Mouse (Mus musculus): ENCODE measurements around the gene Gpr35. TPM values are rescaled to one million over a fixed set of nuclear protein-coding genes. Genes with fewer than 3 reads are reported as not detected.

The Gpr35 gene
- 0.08 and 0.20 TPM in 2 replicates for polyA plus RNA-seq (2016; fragmentation: Nextera tagmentation; extraction: Ambion mirVana)

DNA sequence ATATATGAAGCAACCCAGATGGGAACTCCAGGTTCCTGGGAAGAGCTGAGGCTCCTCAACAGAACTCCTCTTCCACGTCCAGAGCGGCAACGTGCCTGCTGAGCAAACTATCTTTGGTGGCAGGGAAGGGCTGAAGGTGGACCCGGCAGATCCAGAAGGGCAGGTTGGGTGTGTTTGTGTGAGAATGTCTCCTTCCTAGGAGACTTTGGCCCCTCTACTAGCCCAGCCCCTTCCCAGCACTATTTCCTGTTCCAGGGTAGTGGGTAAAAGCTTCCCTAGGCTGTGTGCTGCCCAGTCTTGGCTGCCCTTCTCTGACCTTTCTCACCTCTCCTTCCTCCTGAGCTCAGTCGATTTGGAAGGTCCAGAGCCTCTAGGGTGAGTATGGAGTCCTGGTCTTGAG, at the start of gene Gpr35:
Gene Gpr35 (plus strand): TSS at position 259 of the 400 bp plus-strand sequence.
- WGBS, result 74% methylated on average over 5 of the region's 5 CpGs
- no peak within 1 kb of the TSS for H3K27ac ChIP-seq

DNA sequence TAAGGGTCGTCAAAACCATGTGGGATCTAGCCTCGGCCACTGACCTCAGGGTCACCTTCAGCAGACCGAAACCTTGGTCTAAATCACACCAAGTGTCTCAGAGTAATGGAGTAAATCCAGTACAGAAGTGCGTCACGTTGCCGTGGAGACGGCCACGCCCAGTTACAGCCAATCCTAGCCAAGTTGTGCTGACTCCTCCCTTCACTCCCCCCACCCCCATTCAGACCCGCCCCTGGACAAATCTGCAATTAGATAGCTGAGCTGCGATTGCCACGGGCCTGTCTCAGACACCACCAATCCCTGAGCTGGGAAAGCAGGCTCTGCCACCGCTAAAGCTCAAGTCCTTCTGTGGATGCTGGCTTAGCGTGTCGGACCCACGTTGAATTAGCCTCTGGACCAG, 47.9 kb upstream of the Gpr35 start, which contains the start of gene Ankmy1:
Gene Ankmy1 (minus strand): TSS at position 121 of the 400 bp plus-strand sequence.
- no peaks in the 10 kb centered on the region for H3K9me3 ChIP-seq
- no peaks in the 10 kb centered on the region for H3K36me3 ChIP-seq
- H3K4me2 ChIP-seq, result peak within 1 kb of the TSS; percentile 55
- WGBS, result 1% methylated on average over 15 of the region's 15 CpGs
- peak within 1 kb of the TSS; percentile 31 for H3K4me3 ChIP-seq (replicated peaks)
- no peak within 1 kb of the TSS for H3K27ac ChIP-seq
- peaks cover 10% of the 10 kb centered on the region; the same call in 1 of the 2 replicates for H3K27me3 ChIP-seq
- ATAC-seq (ENCODE audit: insufficient number of reproducible peaks, insufficient read depth, low FRiP score, low TSS enrichment, low read depth), result peak; percentile 34
- no peak within 1 kb of the TSS for H3K9ac ChIP-seq (replicated peaks)
- peaks cover 15% of the 10 kb centered on the region for H3K4me1 ChIP-seq (replicated peaks)

More for the DNA sequence above, at the start of gene Gpr35:
- H3K9me3 ChIP-seq, result no peaks in the 10 kb centered on the region
- no peak within 1 kb of the TSS for H3K9ac ChIP-seq (replicated peaks)
- H3K4me2 ChIP-seq, result no peak within 1 kb of the TSS
- ATAC-seq (ENCODE audit: insufficient number of reproducible peaks, insufficient read depth, low FRiP score, low TSS enrichment, low read depth), result no peak
- no peak within 1 kb of the TSS for H3K4me3 ChIP-seq (replicated peaks)
- no peaks in the 10 kb centered on the region for H3K27me3 ChIP-seq
- H3K4me1 ChIP-seq (replicated peaks), result no peaks in the 10 kb centered on the region
- H3K36me3 ChIP-seq, result peaks cover 42% of the 10 kb centered on the region

DNA sequence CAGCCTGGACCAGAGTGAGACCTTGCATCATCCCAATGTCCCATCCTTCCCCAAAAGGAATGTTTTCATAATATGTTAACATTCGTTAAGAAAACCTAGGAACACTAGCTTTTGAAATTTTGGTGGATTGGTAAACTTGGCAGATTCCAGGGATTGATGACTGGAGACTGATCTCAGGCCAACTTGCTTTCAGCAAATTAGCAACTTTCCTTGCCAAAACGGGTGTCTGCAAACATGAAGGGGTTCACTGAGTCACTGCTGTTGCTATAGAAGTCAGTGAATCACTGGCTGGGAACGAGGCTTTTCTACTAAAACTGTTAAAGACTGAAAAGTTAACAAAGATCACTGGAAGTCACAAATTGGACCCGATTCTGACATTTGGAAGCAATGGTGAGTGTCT, 47.0 kb upstream of the Gpr35 start:
- Histone ChIP-seq H3K9ac (replicated peaks) (no peak overlapping the region), H3K9me3 (no peaks in the 10 kb centered on the region), H3K4me2 (no peak overlapping the region), H3K36me3 (no peaks in the 10 kb centered on the region), H3K27me3 (peaks cover 10% of the 10 kb centered on the region; the same call in 1 of the 2 replicates), H3K4me1 (replicated peaks) (peaks cover 19% of the 10 kb centered on the region), H3K27ac (no peak overlapping the region), H3K4me3 (replicated peaks) (no peak overlapping the region)
- ATAC-seq (ENCODE audit: insufficient number of reproducible peaks, insufficient read depth, low FRiP score, low TSS enrichment, low read depth), result no peak
- WGBS, result 73% methylated on average over 4 of the region's 4 CpGs

- no peak for ATAC-seq (ENCODE audit: insufficient number of reproducible peaks, insufficient read depth, low FRiP score, low TSS enrichment, low read depth)
- Histone ChIP-seq H3K4me3 (replicated peaks) (no peak overlapping the region), H3K36me3 (no peaks in the 10 kb centered on the region), H3K27me3 (peaks cover 5% of the 10 kb centered on the region; the same call in 1 of the 2 replicates), H3K4me2 (no peak overlapping the region), H3K9ac (replicated peaks) (no peak overlapping the region), H3K27ac (no peak overlapping the region), H3K4me1 (replicated peaks) (peaks cover 29% of the 10 kb centered on the region), H3K9me3 (no peaks in the 10 kb centered on the region)
- 90% methylated on average over 2 of the region's 2 CpGs for WGBS
These were observed 44.9 kb upstream of the Gpr35 start for GRCm38 (mm10) chr1:92905703-92906310.

DNA sequence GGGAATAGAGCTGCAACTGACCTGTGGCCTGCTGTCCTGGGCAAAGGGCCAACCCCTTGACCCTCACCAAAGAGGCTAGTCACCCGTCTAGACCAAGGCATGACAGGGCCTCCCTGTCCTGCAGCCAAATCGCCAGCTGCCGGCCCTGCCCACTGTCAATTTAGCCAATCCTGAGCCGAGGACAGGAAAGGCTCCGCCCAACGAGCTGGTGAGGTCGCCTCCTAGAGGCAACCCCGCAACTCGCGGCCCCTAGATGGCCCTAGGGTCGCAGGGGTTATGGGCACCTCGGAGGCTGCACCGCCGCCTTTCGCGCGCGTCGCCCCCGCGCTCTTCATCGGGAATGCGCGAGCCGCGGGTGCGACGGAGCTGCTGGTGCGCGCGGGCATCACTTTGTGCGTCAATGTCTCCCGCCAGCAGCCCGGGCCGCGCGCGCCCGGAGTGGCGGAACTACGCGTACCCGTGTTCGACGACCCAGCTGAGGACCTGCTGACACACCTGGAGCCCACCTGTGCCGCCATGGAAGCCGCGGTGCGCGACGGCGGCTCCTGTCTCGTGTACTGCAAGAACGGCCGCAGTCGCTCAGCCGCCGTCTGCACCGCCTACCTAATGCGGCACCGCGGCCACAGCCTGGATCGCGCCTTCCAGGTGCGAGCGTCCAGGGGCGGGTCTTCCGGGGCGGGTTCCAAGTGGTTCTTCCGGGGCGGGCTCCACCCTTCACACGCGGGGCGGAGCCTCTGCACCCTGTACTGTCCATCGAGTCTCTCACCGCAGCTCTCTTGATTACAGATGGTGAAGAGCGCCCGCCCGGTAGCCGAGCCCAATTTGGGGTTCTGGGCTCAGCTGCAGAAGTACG, 43.7 kb upstream of the Gpr35 start, which contains the start of gene Dusp28:
Gene Dusp28 (plus strand): TSS at position 203 of the 853 bp plus-strand sequence.
- Histone ChIP-seq H3K36me3 (no peaks in the 10 kb centered on the region), H3K9me3 (no peaks in the 10 kb centered on the region), H3K27me3 (peaks cover 2% of the 10 kb centered on the region; the same call in 1 of the 2 replicates), H3K27ac (peak within 1 kb of the TSS; percentile 92), H3K9ac (replicated peaks) (peak within 1 kb of the TSS; percentile 72), H3K4me1 (replicated peaks) (peaks cover 38% of the 10 kb centered on the region), H3K4me2 (peak within 1 kb of the TSS; percentile 73), H3K4me3 (replicated peaks) (peak within 1 kb of the TSS; percentile 76)
- peak; percentile 84 for ATAC-seq (ENCODE audit: insufficient number of reproducible peaks, insufficient read depth, low FRiP score, low TSS enrichment, low read depth)
- under 1% methylated on average over 81 of the region's 81 CpGs for WGBS

GRCm38 (mm10) chr1:92907632-92908360, 42.9 kb upstream of the Gpr35 start:
- H3K36me3 ChIP-seq, result no peaks in the 10 kb centered on the region
- H3K27ac ChIP-seq, result peak overlapping the region; percentile 92; the same call in 1 of the 2 replicates
- no peaks in the 10 kb centered on the region for H3K9me3 ChIP-seq
- WGBS, result 48% methylated on average over 20 of the region's 20 CpGs
- H3K9ac ChIP-seq (replicated peaks), result peak overlapping the region; percentile 72
- peak overlapping the region; percentile 76 for H3K4me3 ChIP-seq (replicated peaks)
- no peaks in the 10 kb centered on the region for H3K27me3 ChIP-seq
- peaks cover 41% of the 10 kb centered on the region for H3K4me1 ChIP-seq (replicated peaks)
- H3K4me2 ChIP-seq, result peak overlapping the region; percentile 73
- no peak for ATAC-seq (ENCODE audit: insufficient number of reproducible peaks, insufficient read depth, low FRiP score, low TSS enrichment, low read depth)

- Histone ChIP-seq H3K4me3 (replicated peaks) (no peak overlapping the region), H3K27ac (no peak overlapping the region), H3K4me2 (no peak overlapping the region), H3K9ac (replicated peaks) (no peak overlapping the region), H3K36me3 (no peaks in the 10 kb centered on the region), H3K27me3 (no peaks in the 10 kb centered on the region), H3K9me3 (no peaks in the 10 kb centered on the region), H3K4me1 (replicated peaks) (peaks cover 41% of the 10 kb centered on the region)
- 90% methylated on average over 3 of the region's 3 CpGs for WGBS
- no peak for ATAC-seq (ENCODE audit: insufficient number of reproducible peaks, insufficient read depth, low FRiP score, low TSS enrichment, low read depth)
These were observed 42.0 kb upstream of the Gpr35 start for GRCm38 (mm10) chr1:92908664-92909063.

GRCm38 (mm10) chr1:92909068-92909467, 41.6 kb upstream of the Gpr35 start:
- Histone ChIP-seq H3K4me3 (replicated peaks) (no peak overlapping the region), H3K4me2 (no peak overlapping the region), H3K27me3 (no peaks in the 10 kb centered on the region), H3K27ac (no peak overlapping the region), H3K9ac (replicated peaks) (no peak overlapping the region), H3K4me1 (replicated peaks) (peaks cover 41% of the 10 kb centered on the region), H3K36me3 (peaks cover 3% of the 10 kb centered on the region; the same call in 1 of the 2 replicates), H3K9me3 (no peaks in the 10 kb centered on the region)
- WGBS, result 67% methylated on average over 4 of the region's 4 CpGs
- ATAC-seq (ENCODE audit: insufficient number of reproducible peaks, insufficient read depth, low FRiP score, low TSS enrichment, low read depth), result no peak

DNA sequence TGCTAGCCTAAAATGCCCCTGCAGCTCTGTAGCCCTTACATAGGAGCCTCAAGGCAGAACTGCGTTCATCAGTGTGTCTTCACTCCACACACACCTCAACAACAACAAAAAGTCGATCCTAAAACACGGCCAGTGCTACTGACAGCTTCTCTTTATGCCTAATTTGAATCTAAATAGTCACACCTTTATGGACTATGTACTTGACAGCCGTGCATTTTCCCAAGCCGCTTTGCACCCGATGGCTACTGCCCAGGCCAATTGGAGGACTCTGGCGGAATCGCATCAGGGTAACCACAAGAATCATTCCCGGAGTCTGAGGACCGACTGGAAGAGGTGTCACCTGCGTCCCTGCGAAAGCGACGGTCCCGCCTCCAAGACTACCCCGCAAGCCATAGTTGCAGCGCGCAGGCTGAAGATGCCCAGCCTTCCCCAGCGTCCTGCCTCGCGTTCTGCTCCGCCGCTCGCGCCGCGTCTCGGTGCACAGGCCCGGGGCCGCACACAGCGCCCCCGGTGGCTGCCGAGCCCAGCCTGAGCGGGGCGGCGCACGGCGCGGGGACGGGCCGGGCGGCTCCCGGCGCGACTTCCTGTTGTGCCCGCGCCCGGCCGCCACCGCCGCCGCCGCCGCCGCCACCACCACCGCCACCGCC, 40.3 kb upstream of the Gpr35 start, which contains the start of gene Rnpepl1:
Gene Rnpepl1 (plus strand): TSS at position 545 of the 647 bp plus-strand sequence.
- peaks cover 15% of the 10 kb centered on the region for H3K36me3 ChIP-seq
- H3K27ac ChIP-seq, result peak within 1 kb of the TSS; percentile 87
- peak; percentile 44 for ATAC-seq (ENCODE audit: insufficient number of reproducible peaks, insufficient read depth, low FRiP score, low TSS enrichment, low read depth)
- H3K9ac ChIP-seq (replicated peaks), result peak within 1 kb of the TSS; percentile 88
- peak within 1 kb of the TSS; percentile 93 for H3K4me2 ChIP-seq
- WGBS, result under 1% methylated on average over 46 of the region's 57 CpGs
- peaks cover 41% of the 10 kb centered on the region for H3K4me1 ChIP-seq (replicated peaks)
- H3K27me3 ChIP-seq, result no peaks in the 10 kb centered on the region
- no peaks in the 10 kb centered on the region for H3K9me3 ChIP-seq
- H3K4me3 ChIP-seq (replicated peaks), result peak within 1 kb of the TSS; percentile 86

- H3K4me1 ChIP-seq (replicated peaks), result peaks cover 41% of the 10 kb centered on the region
- under 1% methylated on average over 83 of the region's 85 CpGs for WGBS
- ATAC-seq (ENCODE audit: insufficient number of reproducible peaks, insufficient read depth, low FRiP score, low TSS enrichment, low read depth), result peak; percentile 5; the same call in 1 of the 2 replicates
These were observed 39.5 kb upstream of the Gpr35 start for GRCm38 (mm10) chr1:92910925-92911720.

More at GRCm38 (mm10) chr1:92910925-92911720, 39.5 kb upstream of the Gpr35 start:
- Histone ChIP-seq H3K9me3 (no peaks in the 10 kb centered on the region), H3K27ac (peak overlapping the region; percentile 87), H3K36me3 (peaks cover 23% of the 10 kb centered on the region), H3K9ac (replicated peaks) (peak overlapping the region; percentile 88), H3K4me2 (peak overlapping the region; percentile 93), H3K4me3 (replicated peaks) (peak overlapping the region; percentile 86), H3K27me3 (no peaks in the 10 kb centered on the region)
